Mouse (Mus musculus) stomach, embryonic 14.5 days (tissue): ENCODE measurements around the gene Fndc3b. TPM values are rescaled to one million over a fixed set of nuclear protein-coding genes. Genes with fewer than 3 reads are reported as not detected.
"Not testable (repeated sequence)": the region's sequence is repeated elsewhere in the genome, so short reads cannot be mapped to it uniquely, and the experiment has no call there.

ENCODE experiments used
- ATAC-seq: fragments of 200-750 bp; cut with Nextera tagmentation; 2 replicates; pipeline ENCODE4 v1.8.0; 2017; ENCODE audit warnings: low read depth, moderate TSS enrichment; ENCODE audit not compliant: insufficient number of reproducible peaks, insufficient read depth, low FRiP score
- H3K27ac ChIP-seq: fragments of 300-500 bp; sonication (generic); 2 replicates; pipeline ENCODE4 v1.5.1; 2014; ENCODE audit warnings: mild to moderate bottlenecking, low read length, moderate library complexity, mixed read lengths
- H3K27me3 ChIP-seq: fragments of 300-500 bp; sonication (generic); 2 replicates; pipeline ENCODE4 v1.6.1; 2014; ENCODE audit warnings: low read length, control low read depth, mixed read lengths; ENCODE audit not compliant: control insufficient read depth, insufficient read depth
- H3K36me3 ChIP-seq: fragments of 300-500 bp; sonication (generic); 2 replicates; pipeline ENCODE4 v1.6.1; 2014; ENCODE audit warnings: mild to moderate bottlenecking, control low read depth, low read length, moderate library complexity, mixed read lengths; ENCODE audit not compliant: control insufficient read depth, insufficient read depth
- H3K4me1 ChIP-seq: fragments of 300-500 bp; sonication (generic); 2 replicates; pipeline ENCODE4 v1.6.1; 2014; ENCODE audit warnings: low read length, control low read depth, mixed read lengths; ENCODE audit not compliant: control insufficient read depth, insufficient read depth
- H3K4me2 ChIP-seq: fragments of 300-500 bp; sonication (generic); replicated peaks from 2 replicates; pipeline ENCODE4 v1.6.1; 2014; ENCODE audit warnings: low read depth, low read length, control low read depth
- H3K4me3 ChIP-seq: fragments of 300-500 bp; sonication (generic); 2 replicates; pipeline ENCODE4 v1.5.1; 2014; ENCODE audit warnings: low read depth, low read length, control low read depth
- H3K9ac ChIP-seq: fragments of 300-500 bp; sonication (generic); replicated peaks from 2 replicates; pipeline ENCODE4 v1.6.1; 2014; ENCODE audit warnings: low read depth, mild to moderate bottlenecking, control low read depth, low read length, moderate library complexity, mixed read lengths
- H3K9me3 ChIP-seq: fragments of 300-500 bp; sonication (generic); 2 replicates; pipeline ENCODE4 v1.6.1; 2016; ENCODE audit warnings: low read depth, low read length, control low read depth; ENCODE audit not compliant: control insufficient read depth
- WGBS: fragments of 180-500 bp; shearing (Covaris S2); extraction: QIAGEN DNeasy Blood & Tissue Kit; methylation state at CpG from one replicate; pipeline ENCODE4 v1.1.7; 2014; 5-methylcytosine and 5-hydroxymethylcytosine counted together
- polyA plus RNA-seq: library from polyadenylated mRNA; unstranded; fragments of >200 nt; fragmentation: Nextera tagmentation; extraction: Ambion mirVana; gene quantifications from 2 replicates; pipeline ENCODE4 v1.2.1, GENCODE M21; 2014

Fndc3b gene
- polyA plus RNA-seq, 1 experiment from 2014 or later, result 33.3 TPM

GRCm38 (mm10) chr3:27408564-27408963 lies 302.5 kb downstream of the Fndc3b start:
- no peak overlapping the region for H3K4me2 ChIP-seq

GRCm38 (mm10) chr3:27406440-27406839 lies 304.7 kb downstream of the Fndc3b start:
- H3K36me3 ChIP-seq, result no peaks in the 10 kb centered on the region
- H3K4me2 ChIP-seq, result no peak overlapping the region
- H3K27ac ChIP-seq, result no peak overlapping the region
- H3K9me3 ChIP-seq, result no peaks in the 10 kb centered on the region
- no peak overlapping the region for H3K4me3 ChIP-seq
- ATAC-seq, result no peak
- no peaks in the 10 kb centered on the region for H3K4me1 ChIP-seq
- WGBS, result 76% methylated on average over 3 of the region's 3 CpGs
- no peak overlapping the region for H3K9ac ChIP-seq
- H3K27me3 ChIP-seq, result no peaks in the 10 kb centered on the region

More at GRCm38 (mm10) chr3:27408564-27408963, 302.5 kb downstream of the Fndc3b start:
- no peak overlapping the region for H3K9ac ChIP-seq
- H3K27ac ChIP-seq, result no peak overlapping the region
- H3K4me1 ChIP-seq, result no peaks in the 10 kb centered on the region
- no peak overlapping the region for H3K4me3 ChIP-seq
- H3K36me3 ChIP-seq, result no peaks in the 10 kb centered on the region
- H3K9me3 ChIP-seq, result no peaks in the 10 kb centered on the region
- H3K27me3 ChIP-seq, result no peaks in the 10 kb centered on the region
- ATAC-seq, result no peak
- 81% methylated on average over 2 of the region's 2 CpGs for WGBS

GRCm38 (mm10) chr3:27400996-27401395 lies 310.1 kb downstream of the Fndc3b start:
- H3K9me3 ChIP-seq, H3K4me2 ChIP-seq, H3K4me1 ChIP-seq, H3K27me3 ChIP-seq, H3K4me3 ChIP-seq, H3K9ac ChIP-seq, H3K27ac ChIP-seq, H3K36me3 ChIP-seq, ATAC-seq: not testable (repeated sequence)
- 96% methylated on average over 3 of the region's 3 CpGs for WGBS

- WGBS, result 71% methylated on average over 1 of the region's 1 CpGs
- H3K4me2 ChIP-seq, result no peak overlapping the region
These were observed 321.2 kb downstream of the Fndc3b start for GRCm38 (mm10) chr3:27389923-27390322.

GRCm38 (mm10) chr3:27384836-27385235 lies 326.3 kb downstream of the Fndc3b start:
- WGBS, result 63% methylated on average over 3 of the region's 3 CpGs
- Histone ChIP-seq H3K27ac (no peak overlapping the region), H3K27me3 (no peaks in the 10 kb centered on the region), H3K9ac (no peak overlapping the region), H3K4me3 (no peak overlapping the region), H3K9me3 (no peaks in the 10 kb centered on the region), H3K4me2 (no peak overlapping the region), H3K36me3 (no peaks in the 10 kb centered on the region), H3K4me1 (no peaks in the 10 kb centered on the region)
- no peak for ATAC-seq

More at GRCm38 (mm10) chr3:27389923-27390322, 321.2 kb downstream of the Fndc3b start:
- Histone ChIP-seq H3K36me3 (no peaks in the 10 kb centered on the region), H3K27me3 (no peaks in the 10 kb centered on the region), H3K4me3 (no peak overlapping the region), H3K4me1 (no peaks in the 10 kb centered on the region), H3K9ac (no peak overlapping the region), H3K9me3 (no peaks in the 10 kb centered on the region), H3K27ac (no peak overlapping the region)
- no peak for ATAC-seq

GRCm38 (mm10) chr3:27377935-27378334 lies 333.2 kb downstream of the Fndc3b start:
- Histone ChIP-seq H3K4me1 (no peaks in the 10 kb centered on the region), H3K4me3 (no peak overlapping the region), H3K27ac (no peak overlapping the region), H3K27me3 (peaks cover 5% of the 10 kb centered on the region; the same call in 1 of the 2 replicates), H3K9ac (no peak overlapping the region), H3K36me3 (no peaks in the 10 kb centered on the region), H3K4me2 (no peak overlapping the region), H3K9me3 (no peaks in the 10 kb centered on the region)
- whole genome bisulfite sequencing, result 56% methylated on average over 4 of the region's 4 CpGs
- no peak for ATAC-seq

GRCm38 (mm10) chr3:27374396-27374795 lies 336.7 kb downstream of the Fndc3b start:
- no peak overlapping the region for H3K9ac ChIP-seq
- WGBS, result 42% methylated on average over 9 of the region's 9 CpGs
- no peak overlapping the region for H3K4me3 ChIP-seq
- peaks cover 8% of the 10 kb centered on the region; the same call in 1 of the 2 replicates for H3K4me1 ChIP-seq
- no peaks in the 10 kb centered on the region for H3K9me3 ChIP-seq
- ATAC-seq, result no peak
- H3K27me3 ChIP-seq, result peaks cover 32% of the 10 kb centered on the region
- H3K36me3 ChIP-seq, result no peaks in the 10 kb centered on the region
- no peak overlapping the region for H3K27ac ChIP-seq
- no peak overlapping the region for H3K4me2 ChIP-seq

- H3K9me3 ChIP-seq, result no peaks in the 10 kb centered on the region
- no peak overlapping the region for H3K9ac ChIP-seq
- H3K27ac ChIP-seq, result no peak overlapping the region
- 2% methylated on average over 77 of the region's 77 CpGs for WGBS
- H3K36me3 ChIP-seq, result no peaks in the 10 kb centered on the region
- H3K4me2 ChIP-seq, result peak overlapping the region; percentile 37
- H3K4me3 ChIP-seq, result peak overlapping the region; percentile 9; the same call in 1 of the 2 replicates
- peaks cover 8% of the 10 kb centered on the region; the same call in 1 of the 2 replicates for H3K4me1 ChIP-seq
- no peak for ATAC-seq
- peaks cover 32% of the 10 kb centered on the region for H3K27me3 ChIP-seq
These were observed 339.1 kb downstream of the Fndc3b start for GRCm38 (mm10) chr3:27371725-27372650.
